Mouse (Mus musculus) MN1 (cell line): ENCODE results near the gene Apod.
"Not testable (repeated sequence)": the region's sequence is repeated elsewhere in the genome, so short reads cannot be mapped to it uniquely, and the experiment has no call there.

ENCODE experiments used
- DNase-seq: peaks from one replicate; pipeline ENCODE4 v3.0.0-alpha.2; 2016; ENCODE audit warnings: low spot score

The Apod gene

GRCm38 (mm10) chr16:31314497-31315233, at the start of gene Apod:
Gene Apod (minus strand): TSS chr16:31314808.
- DNase-seq: no peak

GRCm38 (mm10) chr16:31363685-31364436, 49.3 kb upstream of the Apod start:
- DNase-seq: no peak

GRCm38 (mm10) chr16:31359542-31359941, 44.9 kb upstream of the Apod start:
- no peak for DNase-seq

- DNase-seq: no peak
Observed at GRCm38 (mm10) chr16:31358991-31359390, 44.4 kb upstream of the Apod start.

GRCm38 (mm10) chr16:31358576-31358975, 44.0 kb upstream of the Apod start:
- DNase-seq: no peak

- no peak for DNase-seq
Observed at GRCm38 (mm10) chr16:31355882-31356281, 41.3 kb upstream of the Apod start.

GRCm38 (mm10) chr16:31354341-31355329, 40.0 kb upstream of the Apod start:
- peak; percentile 64 for DNase-seq

- DNase-seq: peak; percentile 32
Observed at GRCm38 (mm10) chr16:31352996-31353395, 38.4 kb upstream of the Apod start.

GRCm38 (mm10) chr16:31347581-31347980, 33.0 kb upstream of the Apod start:
- peak; percentile 13 for DNase-seq

GRCm38 (mm10) chr16:31342966-31343365, 28.4 kb upstream of the Apod start:
- no peak for DNase-seq

- DNase-seq: peak; percentile 33
Observed at GRCm38 (mm10) chr16:31342556-31342955, 27.9 kb upstream of the Apod start.

GRCm38 (mm10) chr16:31339332-31339731, 24.7 kb upstream of the Apod start:
- DNase-seq: no peak

GRCm38 (mm10) chr16:31337956-31338355, 23.3 kb upstream of the Apod start:
- no peak for DNase-seq

- no peak for DNase-seq
Observed at GRCm38 (mm10) chr16:31334796-31335195, 20.2 kb upstream of the Apod start.

GRCm38 (mm10) chr16:31332586-31332985, 18.0 kb upstream of the Apod start:
- no peak for DNase-seq

- DNase-seq: not testable (repeated sequence)
Observed at GRCm38 (mm10) chr16:31330970-31331369, 16.4 kb upstream of the Apod start.

GRCm38 (mm10) chr16:31329668-31330067, 15.1 kb upstream of the Apod start:
- no peak for DNase-seq

- DNase-seq: no peak
Observed at GRCm38 (mm10) chr16:31327891-31328290, 13.3 kb upstream of the Apod start.

- DNase-seq: no peak
Observed at GRCm38 (mm10) chr16:31327430-31327829, 12.8 kb upstream of the Apod start.

GRCm38 (mm10) chr16:31326679-31327078, 12.1 kb upstream of the Apod start:
- no peak for DNase-seq

GRCm38 (mm10) chr16:31325966-31326365, 11.4 kb upstream of the Apod start:
- DNase-seq: no peak

- DNase-seq: no peak
Observed at GRCm38 (mm10) chr16:31325120-31325519, 10.5 kb upstream of the Apod start.
